Mouse (Mus musculus) ovary, postnatal 14 days (tissue): ENCODE measurements around the gene Gm20806.
"Not testable (repeated sequence)": the region's sequence is repeated elsewhere in the genome, so short reads cannot be mapped to it uniquely, and the experiment has no call there.

Source experiments
- DNase-seq: peaks from one replicate; pipeline ENCODE4 v3.0.0; 2022; ENCODE audit warnings: low spot score

The Gm20806 gene

GRCm38 (mm10) chrY:78837956-78838355 lies at the start of gene Gm20806:
Gene Gm20806 (minus strand): TSS chrY:78838056.
- not testable (repeated sequence) for DNase-seq
